Mouse (Mus musculus) forebrain, embryonic 14.5 days (tissue): ENCODE measurements at regions not wholly inside any gene's neighbourhood (a gene's known extent, or its start where the extent isn't known, plus 50 kb on each side); places are given as distances from the start of the nearest gene placed in this dataset.
A peak's percentile ranks its signal among the peaks of the same experiment; 100 is the strongest.

ENCODE experiments used
- ATAC-seq: fragments of 200-750 bp; cut with Nextera tagmentation; 2 replicates; pipeline ENCODE4 v1.8.0; 2017; ENCODE audit warnings: mild to moderate bottlenecking, moderate library complexity
- DNase-seq: peaks from one replicate; pipeline ENCODE4 v3.0.0-alpha.2; 2015; ENCODE audit warnings: low spot score
- H3K27ac ChIP-seq: fragments of 300-500 bp; sonication (generic); 2 replicates; pipeline ENCODE4 v1.5.1; 2014; ENCODE audit warnings: low read depth, mild to moderate bottlenecking, control low read depth, low read length, moderate library complexity
- H3K27me3 ChIP-seq: fragments of 300-500 bp; sonication (generic); replicated peaks from 2 replicates; pipeline ENCODE4 v1.6.1; 2014; ENCODE audit warnings: low read length, control low read depth, mixed read lengths; ENCODE audit not compliant: control insufficient read depth, insufficient read depth
- H3K36me3 ChIP-seq: fragments of 300-500 bp; sonication (generic); 2 replicates; pipeline ENCODE4 v1.6.1; 2014; ENCODE audit warnings: low read length, control low read depth; ENCODE audit not compliant: control insufficient read depth, insufficient read depth
- H3K4me1 ChIP-seq: fragments of 300-500 bp; sonication (generic); 2 replicates; pipeline ENCODE4 v1.6.1; 2014; ENCODE audit warnings: antibody characterized with exemption, low read length, control low read depth; ENCODE audit not compliant: control insufficient read depth, insufficient read depth
- H3K4me2 ChIP-seq: fragments of 300-500 bp; sonication (generic); 2 replicates; pipeline ENCODE4 v1.6.1; 2014; ENCODE audit warnings: mild to moderate bottlenecking, control low read depth, low read length
- H3K4me3 ChIP-seq: fragments of 300-500 bp; sonication (generic); 2 replicates; pipeline ENCODE4 v1.5.1; 2014; ENCODE audit warnings: low read depth, low read length, control low read depth
- H3K9ac ChIP-seq: fragments of 300-500 bp; sonication (generic); 2 replicates; pipeline ENCODE4 v1.6.1; 2014; ENCODE audit warnings: mild to moderate bottlenecking, low read length, control low read depth, moderate library complexity
- H3K9me3 ChIP-seq: fragments of 300-500 bp; sonication (generic); replicated peaks from 2 replicates; pipeline ENCODE4 v1.6.1; 2016; ENCODE audit warnings: low read length, control low read depth, mixed read lengths; ENCODE audit not compliant: control insufficient read depth
- WGBS: fragments of 180-500 bp; shearing (Covaris S2); extraction: QIAGEN DNeasy Blood & Tissue Kit; methylation state at CpG from one replicate; pipeline ENCODE4 v1.1.7; 2014; 5-methylcytosine and 5-hydroxymethylcytosine counted together

DNA sequence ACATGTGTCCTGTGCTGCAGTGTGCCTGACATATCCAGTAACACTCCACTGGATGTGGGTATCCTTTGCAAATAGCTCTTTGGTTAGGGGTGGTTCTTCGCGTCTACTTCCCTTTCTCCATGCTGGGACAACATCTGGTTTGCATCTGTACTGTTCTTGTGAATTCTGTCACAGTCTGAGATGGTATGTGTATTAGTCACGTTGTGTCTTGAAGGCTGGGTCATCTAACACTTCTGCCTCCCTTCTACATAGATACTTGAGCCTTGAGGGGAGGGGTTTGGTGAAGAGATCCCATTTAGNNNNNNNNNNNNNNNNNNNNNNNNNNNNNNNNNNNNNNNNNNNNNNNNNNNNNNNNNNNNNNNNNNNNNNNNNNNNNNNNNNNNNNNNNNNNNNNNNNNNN, 294.9 kb downstream of the Lmo7 start:
- 83% methylated on average over 3 of the region's 3 CpGs for WGBS
- ATAC-seq, result no peak
- no peak overlapping the region for H3K4me3 ChIP-seq

DNA sequence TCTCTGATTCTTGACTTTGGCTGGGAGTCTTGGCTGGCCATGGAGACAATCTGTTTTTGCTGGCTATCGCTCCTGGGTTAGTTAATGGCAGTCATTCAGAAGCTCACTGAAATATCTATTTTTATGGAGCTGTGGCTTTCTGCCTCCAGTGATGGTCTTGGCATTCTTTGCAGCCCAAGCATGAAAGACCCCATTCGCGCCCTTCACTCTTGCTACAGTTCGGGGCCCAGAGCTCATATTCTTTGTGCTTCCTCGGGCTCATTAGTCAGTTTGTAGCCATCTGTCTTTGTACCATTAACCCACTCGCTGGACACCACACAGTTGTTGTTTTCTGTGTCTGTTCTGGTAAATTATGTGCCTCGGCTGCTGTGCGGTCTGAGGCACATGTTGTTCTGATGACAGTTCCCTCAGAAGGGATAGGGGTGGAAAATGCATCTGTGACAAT, 290.4 kb downstream of the Lmo7 start:
- peak; percentile 55 for DNase-seq
- peak; percentile 75 for ATAC-seq
- H3K36me3 ChIP-seq, result no peaks in the 10 kb centered on the region
- H3K9ac ChIP-seq, result no peak overlapping the region
- WGBS, result 60% methylated on average over 8 of the region's 8 CpGs
- no peaks in the 10 kb centered on the region for H3K4me1 ChIP-seq
- H3K27ac ChIP-seq, result no peak overlapping the region
- H3K27me3 ChIP-seq, result no peaks in the 10 kb centered on the region
- no peaks in the 10 kb centered on the region for H3K9me3 ChIP-seq
- no peak overlapping the region for H3K4me3 ChIP-seq
- H3K4me2 ChIP-seq, result no peak overlapping the region

More for the DNA sequence above, 294.9 kb downstream of the Lmo7 start:
- DNase-seq, result no peak
- H3K4me1 ChIP-seq, result no peaks in the 10 kb centered on the region
- H3K27me3 ChIP-seq, result no peaks in the 10 kb centered on the region
- no peak overlapping the region for H3K4me2 ChIP-seq
- H3K36me3 ChIP-seq, result no peaks in the 10 kb centered on the region
- H3K27ac ChIP-seq, result no peak overlapping the region
- H3K9ac ChIP-seq, result no peak overlapping the region
- H3K9me3 ChIP-seq, result no peaks in the 10 kb centered on the region

DNA sequence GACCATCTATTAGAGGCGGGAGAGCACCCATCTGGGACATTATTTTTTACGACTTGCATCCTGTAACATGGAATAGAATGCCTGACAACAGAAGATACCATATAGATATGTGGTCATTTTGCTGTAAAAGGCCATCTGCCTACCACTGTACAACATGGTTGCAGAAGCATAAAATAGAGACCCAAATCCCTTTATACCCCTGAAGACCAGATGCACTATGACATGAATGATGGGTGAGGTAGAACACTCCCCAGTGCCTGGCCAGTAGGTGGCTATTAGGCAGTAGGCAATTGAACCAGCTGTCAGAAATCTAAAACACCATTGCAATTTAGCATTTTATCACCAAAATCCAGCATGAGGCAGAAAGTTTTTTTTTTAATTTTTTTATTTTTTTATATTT, 289.6 kb downstream of the Lmo7 start:
- no peak overlapping the region for H3K4me2 ChIP-seq
- no peaks in the 10 kb centered on the region for H3K4me1 ChIP-seq
- H3K4me3 ChIP-seq, result no peak overlapping the region
- 89% methylated on average over 2 of the region's 2 CpGs for WGBS
- no peaks in the 10 kb centered on the region for H3K9me3 ChIP-seq
- H3K9ac ChIP-seq, result no peak overlapping the region
- no peak overlapping the region for H3K27ac ChIP-seq
- no peak for DNase-seq
- H3K36me3 ChIP-seq, result no peaks in the 10 kb centered on the region
- ATAC-seq, result no peak
- H3K27me3 ChIP-seq, result no peaks in the 10 kb centered on the region

DNA sequence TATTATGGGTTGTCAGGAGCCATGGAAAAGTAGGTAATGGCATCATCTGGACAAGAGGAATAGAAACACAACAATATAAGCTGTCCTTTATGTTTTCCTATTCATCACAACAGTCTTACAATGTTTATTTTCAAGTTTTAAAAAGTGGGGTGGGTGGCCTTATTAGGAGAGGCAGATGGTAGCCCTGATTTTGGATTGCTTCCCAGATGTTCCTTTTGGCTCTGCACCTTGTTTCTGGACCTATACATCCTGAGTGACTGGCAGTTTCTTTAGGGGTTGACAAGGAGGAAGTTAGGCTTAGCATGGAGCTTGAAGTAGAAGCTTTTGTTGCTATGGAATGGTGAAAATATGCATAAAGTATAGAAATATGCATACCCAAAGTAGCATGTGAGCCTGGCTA, 286.8 kb downstream of the Lmo7 start:
- no peak overlapping the region for H3K4me2 ChIP-seq
- H3K9ac ChIP-seq, result no peak overlapping the region
- no peaks in the 10 kb centered on the region for H3K36me3 ChIP-seq
- no peak overlapping the region for H3K27ac ChIP-seq
- H3K9me3 ChIP-seq, result no peaks in the 10 kb centered on the region
- no peak overlapping the region for H3K4me3 ChIP-seq
- DNase-seq, result peak; percentile 56
- H3K27me3 ChIP-seq, result no peaks in the 10 kb centered on the region
- peak; percentile 55 for ATAC-seq
- H3K4me1 ChIP-seq, result no peaks in the 10 kb centered on the region

DNA sequence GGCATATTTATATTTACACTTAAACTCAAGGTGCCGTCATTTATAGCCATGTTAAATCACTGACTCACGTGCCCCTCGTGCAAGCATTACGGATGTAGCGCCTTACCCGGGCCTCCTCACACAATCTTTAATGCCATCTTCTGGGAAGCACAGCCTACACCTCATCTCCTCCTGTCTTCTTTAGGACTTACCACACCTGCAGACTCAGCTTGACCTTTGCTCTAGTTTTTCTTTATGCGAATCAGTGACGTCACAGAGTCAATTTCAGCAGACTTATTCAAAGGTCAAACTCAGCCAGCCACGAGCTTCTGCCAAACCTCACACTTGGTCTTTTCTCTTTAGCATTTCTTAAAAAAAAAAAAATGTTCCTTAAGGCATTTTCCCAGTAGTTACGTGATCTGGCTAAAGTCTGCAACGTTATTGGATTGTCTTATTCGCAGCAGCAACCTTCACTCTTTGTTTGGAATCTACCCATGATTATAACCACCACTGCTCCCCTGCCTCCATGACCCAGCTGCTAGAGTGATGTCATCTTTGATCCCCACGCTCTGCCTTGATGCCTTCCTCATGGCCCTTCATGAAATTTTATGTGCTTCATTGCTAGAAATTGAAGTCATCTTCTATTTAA, 285.3 kb downstream of the Lmo7 start:
- ATAC-seq, result no peak
- no peak for DNase-seq
- Histone ChIP-seq H3K9me3 (no peaks in the 10 kb centered on the region), H3K4me2 (no peak overlapping the region), H3K27me3 (no peaks in the 10 kb centered on the region), H3K9ac (no peak overlapping the region), H3K4me1 (no peaks in the 10 kb centered on the region), H3K36me3 (no peaks in the 10 kb centered on the region), H3K27ac (no peak overlapping the region), H3K4me3 (no peak overlapping the region)
- 92% methylated on average over 13 of the region's 13 CpGs for WGBS

DNA sequence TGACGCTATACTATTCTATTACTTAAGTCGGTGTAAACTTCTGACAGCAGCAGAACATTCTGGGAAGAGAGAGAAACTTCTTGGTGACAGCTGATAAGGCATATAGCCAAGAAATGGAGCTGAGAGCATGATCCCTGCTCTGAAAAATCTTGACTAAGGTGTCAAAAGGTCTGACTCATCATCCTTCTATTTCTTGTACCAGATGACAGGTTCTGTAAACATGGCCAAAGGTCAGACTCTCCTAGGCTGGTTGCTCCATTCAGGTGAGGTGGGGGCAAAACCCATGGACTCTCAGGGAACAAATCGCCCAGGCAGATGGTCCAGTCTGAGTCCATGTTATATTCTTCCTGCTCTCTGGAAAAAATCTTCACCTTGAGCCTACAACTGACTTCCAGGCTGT, 283.5 kb downstream of the Lmo7 start:
- Histone ChIP-seq H3K36me3 (no peaks in the 10 kb centered on the region), H3K4me1 (no peaks in the 10 kb centered on the region), H3K27ac (no peak overlapping the region), H3K4me2 (no peak overlapping the region), H3K4me3 (no peak overlapping the region), H3K9ac (no peak overlapping the region), H3K27me3 (no peaks in the 10 kb centered on the region), H3K9me3 (no peaks in the 10 kb centered on the region)
- DNase-seq (no peak), ATAC-seq (no peak)
- 85% methylated on average over 3 of the region's 3 CpGs for WGBS

DNA sequence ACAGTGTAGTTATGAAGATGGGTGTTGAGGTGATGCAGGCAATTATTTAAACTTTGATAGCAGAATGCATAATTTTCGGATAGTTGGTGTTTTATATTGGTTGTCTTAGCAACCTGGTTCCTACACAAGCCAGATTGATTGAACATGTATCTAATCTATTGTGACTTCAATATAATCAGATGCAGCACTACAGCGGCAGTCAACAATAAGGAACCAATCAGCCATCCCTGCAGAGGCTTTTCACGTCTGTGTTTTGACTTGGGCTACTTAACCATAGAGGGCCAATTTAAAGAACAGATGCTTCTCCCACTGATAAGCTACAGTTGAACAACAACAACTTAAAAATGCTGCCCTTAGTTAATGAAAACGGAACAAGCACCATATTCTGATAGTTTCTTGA, 267.8 kb downstream of the Lmo7 start:
- DNase-seq (no peak), ATAC-seq (no peak)
- 36% methylated on average over 4 of the region's 4 CpGs for WGBS
- Histone ChIP-seq H3K9me3 (no peaks in the 10 kb centered on the region), H3K4me2 (no peak overlapping the region), H3K4me1 (no peaks in the 10 kb centered on the region), H3K9ac (no peak overlapping the region), H3K4me3 (no peak overlapping the region), H3K36me3 (no peaks in the 10 kb centered on the region), H3K27me3 (no peaks in the 10 kb centered on the region), H3K27ac (no peak overlapping the region)

DNA sequence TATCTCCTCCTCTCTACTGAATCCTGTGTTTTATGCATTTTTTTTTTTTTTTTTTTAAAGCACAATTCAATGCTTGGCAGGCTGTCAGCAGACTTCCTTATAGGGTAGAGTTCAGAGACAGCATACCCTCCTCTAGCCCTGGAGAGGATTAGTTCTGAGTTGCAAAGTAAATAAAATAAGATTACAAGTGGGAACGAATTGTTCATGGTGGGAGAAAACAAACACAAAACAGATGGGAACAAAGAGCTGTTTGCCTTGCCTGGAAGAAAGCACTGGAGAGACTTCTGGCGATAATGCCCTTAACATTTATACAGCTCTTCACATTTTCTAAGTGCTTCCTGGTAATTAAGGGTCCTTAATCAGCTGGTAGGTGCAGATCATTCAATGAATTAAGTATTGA, 254.6 kb downstream of the Lmo7 start:
- Histone ChIP-seq H3K36me3 (no peaks in the 10 kb centered on the region), H3K4me1 (no peaks in the 10 kb centered on the region), H3K4me3 (no peak overlapping the region), H3K27me3 (no peaks in the 10 kb centered on the region), H3K4me2 (no peak overlapping the region), H3K27ac (no peak overlapping the region), H3K9me3 (no peaks in the 10 kb centered on the region), H3K9ac (no peak overlapping the region)
- ATAC-seq (no peak), DNase-seq (peak; percentile 11)
- WGBS, result 31% methylated on average over 2 of the region's 2 CpGs
